Mouse (Mus musculus) myocyte (in vitro differentiated cells): ENCODE results near the gene Spata20. TPM values are rescaled to one million over a fixed set of nuclear protein-coding genes. Genes with fewer than 3 reads are reported as not detected.

Experiments
- H3K27me3 ChIP-seq: one replicate; pipeline ENCODE4 v1.6.1; 2011; ENCODE audit not compliant: control insufficient read depth, insufficient read depth, insufficient read length
- H3K36me3 ChIP-seq: one replicate; pipeline ENCODE4 v1.6.1; 2011; ENCODE audit not compliant: control insufficient read depth, insufficient read depth
- H3K4me2 ChIP-seq: one replicate; pipeline ENCODE4 v1.6.1; 2011; ENCODE audit warnings: low read depth, control low read depth
- H3K4me3 ChIP-seq: one replicate; pipeline ENCODE4 v1.5.1; 2011; ENCODE audit warnings: mild to moderate bottlenecking, control low read depth, moderate library complexity
- H3K79me2 ChIP-seq: one replicate; pipeline ENCODE4 v1.6.1; 2011; ENCODE audit not compliant: control insufficient read depth, insufficient read depth
- H3ac ChIP-seq: one replicate; pipeline ENCODE4 v1.6.1; 2011; ENCODE audit not compliant: control insufficient read depth, insufficient read length
- CEBPB ChIP-seq: IDR thresholded peaks from 2 replicates; pipeline ENCODE4 v1.6.1; 2011; ENCODE audit warnings: mild to moderate bottlenecking, moderate library complexity; ENCODE audit not compliant: poor library complexity, insufficient read depth, severe bottlenecking
- E2F4 ChIP-seq: IDR thresholded peaks from one replicate; pipeline ENCODE4 v1.6.1; 2011; ENCODE audit warnings: mild to moderate bottlenecking, control low read depth, moderate library complexity; ENCODE audit not compliant: insufficient read depth
- MAX ChIP-seq: IDR thresholded peaks from one replicate; pipeline ENCODE4 v1.6.1; 2011; ENCODE audit warnings: low read depth, mild to moderate bottlenecking, control low read depth
- MYOD1 ChIP-seq, 3 experiments: IDR thresholded peaks; one replicate each; pipeline ENCODE4 v1.6.1; 2011; ENCODE audit warnings: control low read depth in 2 of 3, low read depth in 2 of 3, mild to moderate bottlenecking in 2 of 3, moderate library complexity in 1 of 3; ENCODE audit not compliant: insufficient read length in 2 of 3, control insufficient read depth in 1 of 3
- MYOG ChIP-seq, 3 experiments: IDR thresholded peaks; one replicate each; pipeline ENCODE4 v1.6.1; 2011; ENCODE audit warnings: control low read depth in 2 of 3, low read depth in 2 of 3, mild to moderate bottlenecking in 2 of 3; ENCODE audit not compliant: insufficient read length in 2 of 3, control insufficient read depth in 1 of 3, insufficient read depth in 1 of 3
- POLR2A ChIP-seq: IDR thresholded peaks from one replicate; pipeline ENCODE4 v1.6.1; 2011; ENCODE audit warnings: low read depth, mild to moderate bottlenecking, control low read depth, moderate library complexity; ENCODE audit not compliant: insufficient read length
- POLR2AphosphoS2 ChIP-seq: IDR thresholded peaks from one replicate; pipeline ENCODE4 v1.6.1; 2011; ENCODE audit warnings: low read depth, control low read depth; ENCODE audit not compliant: insufficient read length
- REST ChIP-seq: IDR thresholded peaks from one replicate; pipeline ENCODE4 v1.6.1; 2011; ENCODE audit warnings: mild to moderate bottlenecking, control low read depth, moderate library complexity; ENCODE audit not compliant: insufficient read depth, insufficient read length
- SRF ChIP-seq: IDR thresholded peaks from one replicate; pipeline ENCODE4 v1.6.1; 2011; ENCODE audit warnings: low read depth; ENCODE audit not compliant: control insufficient read depth, insufficient read length
- TCF12 ChIP-seq: IDR thresholded peaks from one replicate; pipeline ENCODE4 v1.6.1; 2011; ENCODE audit warnings: mild to moderate bottlenecking, control low read depth; ENCODE audit not compliant: poor library complexity, insufficient read depth, severe bottlenecking
- TCF3 ChIP-seq: IDR thresholded peaks from one replicate; pipeline ENCODE4 v1.6.1; 2011; ENCODE audit warnings: low read depth, control low read depth; ENCODE audit not compliant: insufficient read length
- USF1 ChIP-seq: IDR thresholded peaks from one replicate; pipeline ENCODE4 v1.6.1; 2011; ENCODE audit warnings: low read depth, mild to moderate bottlenecking, control low read depth, moderate library complexity
- polyA plus RNA-seq: library from polyadenylated mRNA; unstranded; fragments of >200 nt; fragmentation: generic; extraction: Trizol; gene quantifications from one replicate; pipeline ENCODE4 v1.2.1, GENCODE M21; 2012; ENCODE audit warnings: missing spikeins

The Spata20 gene
- polyA plus RNA-seq, 1 experiment = not detected

- Histone ChIP-seq H3K4me2 (no peak overlapping the region), H3ac (no peak overlapping the region), H3K27me3 (peaks cover 66% of the 10 kb centered on the region), H3K4me3 (no peak overlapping the region), H3K36me3 (no peaks in the 10 kb centered on the region), H3K79me2 (no peaks in the 10 kb centered on the region)
- TF ChIP-seq CEBPB (no peak), POLR2A (no peak), SRF (no peak), POLR2AphosphoS2 (no peak), TCF3 (no peak), E2F4 (no peak)
Measured at GRCm38 (mm10) chr11:94475722-94476121, 10.3 kb downstream of the Spata20 start.

- Histone ChIP-seq H3ac (no peak overlapping the region), H3K36me3 (no peaks in the 10 kb centered on the region), H3K79me2 (no peaks in the 10 kb centered on the region), H3K4me2 (peak overlapping the region; percentile 75), H3K27me3 (peaks cover 54% of the 10 kb centered on the region), H3K4me3 (no peak overlapping the region)
- TF ChIP-seq CEBPB (no peak), SRF (no peak), POLR2A (no peak), POLR2AphosphoS2 (no peak), TCF3 (no peak), MYOD1 (IDR thresholded peaks at IDR 0.05; ENCODE audit: control insufficient read depth in 1 of 3, insufficient read length in 2 of 3, low read depth in 2 of 3) (no peak), MAX (no peak), USF1 (no peak), TCF12 (no peak), MYOG (IDR thresholded peaks at IDR 0.05; ENCODE audit: control insufficient read depth in 1 of 3, insufficient read depth in 1 of 3, insufficient read length in 2 of 3, low read depth in 2 of 3) (no peak), E2F4 (no peak), REST (no peak)
Measured at GRCm38 (mm10) chr11:94474544-94474910, 11.5 kb downstream of the Spata20 start.

DNA sequence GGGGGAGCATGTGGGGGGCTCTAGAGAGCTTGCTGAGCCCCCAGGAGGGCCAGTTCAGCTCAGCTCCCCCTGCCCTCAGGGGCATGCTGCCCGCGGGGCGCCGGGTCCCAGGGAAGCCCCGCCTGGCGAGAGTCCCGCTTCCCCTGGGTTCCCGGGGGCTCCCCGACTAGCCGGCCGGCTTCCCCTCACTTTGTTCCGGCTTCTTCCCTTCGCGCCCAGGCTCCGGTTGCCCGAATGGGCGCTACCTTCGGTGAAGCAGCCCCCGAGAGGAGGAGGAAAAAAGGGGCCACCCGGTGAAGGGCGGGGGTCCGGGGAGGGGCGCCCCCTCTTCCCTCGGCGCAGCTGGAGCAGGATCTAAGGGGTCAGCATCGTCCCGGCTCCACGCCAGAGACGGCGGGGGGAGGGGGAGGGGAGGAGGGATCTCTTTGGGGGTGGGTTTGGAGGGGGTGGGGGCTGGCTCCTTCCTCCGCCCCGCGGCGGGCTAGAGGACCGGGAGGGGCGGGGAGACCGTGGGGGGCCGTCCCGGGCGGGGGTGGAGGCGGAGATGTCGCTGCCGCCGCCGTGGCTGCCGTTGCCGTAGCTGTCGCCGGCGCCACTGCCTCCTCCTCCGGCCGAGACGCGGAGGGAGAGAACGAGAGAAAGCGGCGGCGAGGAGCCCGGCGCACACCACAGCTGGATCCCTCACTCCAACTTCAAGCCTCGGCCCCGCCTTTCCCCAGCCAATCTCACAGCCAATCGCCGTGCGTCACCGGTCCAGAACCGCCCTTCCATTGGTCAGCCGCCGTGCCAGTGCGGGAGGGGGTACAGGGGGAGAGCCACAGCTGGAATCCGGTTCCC lies 12.1 kb downstream of the Spata20 start, which contains the start of gene Cacna1g:
Gene Cacna1g (minus strand): TSS at position 492 of the 837 bp plus-strand sequence.
- peaks cover 48% of the 10 kb centered on the region for H3K27me3 ChIP-seq
- H3K4me2 ChIP-seq = peak within 1 kb of the TSS; percentile 81
- no peaks in the 10 kb centered on the region for H3K79me2 ChIP-seq
- no peaks in the 10 kb centered on the region for H3K36me3 ChIP-seq
- H3ac ChIP-seq = no peak within 1 kb of the TSS
- H3K4me3 ChIP-seq = no peak within 1 kb of the TSS
- TF ChIP-seq TCF3 = no peak
- peak in 1 of 3 experiments; percentile 8 for TF ChIP-seq MYOD1 (IDR thresholded peaks at IDR 0.05; ENCODE audit: control insufficient read depth in 1 of 3, insufficient read length in 2 of 3, low read depth in 2 of 3)
- TF ChIP-seq POLR2AphosphoS2 = no peak
- TF ChIP-seq MYOG (IDR thresholded peaks at IDR 0.05; ENCODE audit: control insufficient read depth in 1 of 3, insufficient read depth in 1 of 3, insufficient read length in 2 of 3, low read depth in 2 of 3) = no peak
- TF ChIP-seq POLR2A = peak; percentile 19
- TF ChIP-seq USF1 = no peak
- TF ChIP-seq MAX = no peak

- Histone ChIP-seq H3K36me3 (no peaks in the 10 kb centered on the region), H3K4me3 (no peak overlapping the region), H3ac (no peak overlapping the region), H3K4me2 (peak overlapping the region; percentile 81), H3K27me3 (peaks cover 40% of the 10 kb centered on the region), H3K79me2 (no peaks in the 10 kb centered on the region)
- TF ChIP-seq POLR2A (no peak), MYOG (IDR thresholded peaks at IDR 0.05; ENCODE audit: control insufficient read depth in 1 of 3, insufficient read depth in 1 of 3, insufficient read length in 2 of 3, low read depth in 2 of 3) (no peak), SRF (no peak), TCF3 (no peak), USF1 (no peak), E2F4 (no peak), CEBPB (no peak), TCF12 (no peak), MYOD1 (IDR thresholded peaks at IDR 0.05; ENCODE audit: control insufficient read depth in 1 of 3, insufficient read length in 2 of 3, low read depth in 2 of 3) (no peak), POLR2AphosphoS2 (no peak)
Measured at GRCm38 (mm10) chr11:94472916-94473706, 12.9 kb downstream of the Spata20 start.
